Mouse (Mus musculus) lung, postnatal 0 days (tissue): ENCODE measurements around the gene Pom121l2.

Experiments used
- CTCF ChIP-seq: IDR thresholded peaks from 2 replicates; pipeline ENCODE4 v1.5.1; 2016; ENCODE audit warnings: antibody characterized with exemption, mild to moderate bottlenecking
- EP300 ChIP-seq: IDR thresholded peaks from 2 replicates; pipeline ENCODE4 v1.6.1; 2016; ENCODE audit warnings: antibody characterized with exemption, mild to moderate bottlenecking, control low read depth

DNA sequence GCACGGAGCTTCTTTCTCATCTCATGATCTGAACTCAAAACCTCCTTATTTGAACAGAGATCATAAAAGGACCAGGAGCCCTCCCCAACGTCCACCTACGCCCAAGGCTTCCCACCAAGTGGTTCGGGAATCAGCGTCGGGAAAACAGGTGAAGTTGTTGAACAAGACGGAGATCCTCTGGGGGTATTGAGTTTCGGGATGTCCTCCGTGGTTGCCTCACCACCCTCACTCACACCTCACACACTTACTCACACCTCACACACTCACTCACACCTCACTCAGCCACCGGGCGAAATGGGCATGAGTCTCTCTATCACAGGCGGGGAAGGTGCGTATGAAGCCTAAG, 15.8 kb downstream of the Pom121l2 start:
- TF ChIP-seq CTCF (no peak), EP300 (no peak)
